Mouse (Mus musculus) Patski (cell line): ENCODE measurements at regions not wholly inside any gene's neighbourhood (a gene's known extent, or its start where the extent isn't known, plus 50 kb on each side); places are given as distances from the start of the nearest gene placed in this dataset.

Experiments
- ATAC-seq: fragments of 100-300 bp; one replicate; pipeline ENCODE4 v1.8.0; 2021
- CTCF ChIA-PET: fragments of 350-600 bp; sonication (Branson Sonifier 250); formaldehyde crosslinking; loops from one replicate; lab custom pipeline; 2022; ENCODE audit warnings: inconsistent platforms; lab: Charles Lee
- POLR2A ChIA-PET: fragments of 350-600 bp; sonication (Branson Sonifier 250); formaldehyde crosslinking; loops from one replicate; lab custom pipeline; 2022; ENCODE audit warnings: antibody characterized with exemption, inconsistent platforms; lab: Charles Lee
- DNase-seq: peaks from one replicate; pipeline ENCODE4 v3.0.0-alpha.2; 2011; ENCODE audit warnings: low read depth, low spot score
- H3K27me3 ChIP-seq: fragments of 371-371 bp; one replicate; pipeline ENCODE4 v1.5.1; 2021
- CTCF ChIP-seq: fragments of 100-300 bp; IDR thresholded peaks from one replicate; pipeline ENCODE4 v1.5.1; 2021
- in situ Hi-C: fragments of 300-500 bp; cut with MboI; formaldehyde crosslinking; loops from 3 replicates; pipeline ENCODE4 v1.11.1; 2018; ENCODE audit warnings: low pct_unique_long_range_greater_than_20kb, mixed read lengths

GRCm38 (mm10) chr3:147795116-147795515 lies 942.9 kb downstream of the Ttll7 start:
- DNase-seq (no peak), ATAC-seq (no peak)
- CTCF ChIA-PET, result interaction anchor here (0.8 to 2.1 kb wide), 2 partner anchors 7 to 9 kb away, joined by 3 to 5 read pairs; no protein-coding TSS in a partner anchor
- in situ Hi-C loops, result no loop called here
- no peaks in the 10 kb centered on the region for H3K27me3 ChIP-seq
- no peak for TF ChIP-seq CTCF
- POLR2A ChIA-PET, result no interaction called here

GRCm38 (mm10) chr3:147786555-147786954 lies 934.4 kb downstream of the Ttll7 start:
- ChIA-PET POLR2A (no interaction called here), CTCF (interaction anchor here (0.6 to 1.7 kb wide), 3 partner anchors 8 to 121 kb away, joined by 3 to 4 read pairs (median 3); no protein-coding TSS in a partner anchor)
- no peaks in the 10 kb centered on the region for H3K27me3 ChIP-seq
- ATAC-seq (no peak), DNase-seq (no peak)
- no peak for TF ChIP-seq CTCF
- in situ Hi-C loops, result no loop called here

- POLR2A ChIA-PET, result interaction anchor here (0.6 kb wide), 1 partner anchor 451 kb away, joined by 3 read pairs; no protein-coding TSS in a partner anchor
- no peak for DNase-seq
- CTCF ChIA-PET, result no interaction called here
- no peak for TF ChIP-seq CTCF
- in situ Hi-C loops, result no loop called here
- ATAC-seq, result peak; percentile 13
- H3K27me3 ChIP-seq, result no peaks in the 10 kb centered on the region
Measured at GRCm38 (mm10) chr3:147750842-147751191, 898.6 kb downstream of the Ttll7 start.

- H3K27me3 ChIP-seq, result no peaks in the 10 kb centered on the region
- TF ChIP-seq CTCF, result no peak
- ATAC-seq (peak; percentile 97), DNase-seq (peak; percentile 99)
- ChIA-PET POLR2A (interaction anchor here (0.6 kb wide), 2 partner anchors 451 to 552 kb away, joined by 3 read pairs; no protein-coding TSS in a partner anchor), CTCF (interaction anchor here (1.2 kb wide), 1 partner anchor 98 kb away, joined by 3 read pairs; no protein-coding TSS in a partner anchor)
- in situ Hi-C loops, result loop anchor here (10.0 kb wide), 1 partner anchor 1235 kb away; no protein-coding TSS in a partner anchor
Measured at GRCm38 (mm10) chr3:147749939-147750841, 898.0 kb downstream of the Ttll7 start.

- in situ Hi-C loops, result loop anchor here (10.0 kb wide), 1 partner anchor 1235 kb away; no protein-coding TSS in a partner anchor
- H3K27me3 ChIP-seq, result no peaks in the 10 kb centered on the region
- POLR2A ChIA-PET, result interaction anchor here (0.6 kb wide), 1 partner anchor 551 kb away, joined by 3 read pairs; no protein-coding TSS in a partner anchor
- TF ChIP-seq CTCF, result no peak
- DNase-seq, result no peak
- CTCF ChIA-PET, result interaction anchor here (1.2 kb wide), 1 partner anchor 98 kb away, joined by 3 read pairs; no protein-coding TSS in a partner anchor
- ATAC-seq, result no peak
Measured at GRCm38 (mm10) chr3:147749442-147749841, 897.3 kb downstream of the Ttll7 start.

GRCm38 (mm10) chr3:147736673-147737439 lies 884.7 kb downstream of the Ttll7 start:
- ATAC-seq (no peak), DNase-seq (no peak)
- POLR2A ChIA-PET, result no interaction called here
- peak; percentile 54 for TF ChIP-seq CTCF
- no peaks in the 10 kb centered on the region for H3K27me3 ChIP-seq
- CTCF ChIA-PET, result interaction anchor here (1.3 kb wide), 2 partner anchors 8 to 32 kb away, joined by 3 read pairs; no protein-coding TSS in a partner anchor
- in situ Hi-C loops, result no loop called here

GRCm38 (mm10) chr3:147716391-147716790 lies 864.2 kb downstream of the Ttll7 start:
- no peaks in the 10 kb centered on the region for H3K27me3 ChIP-seq
- DNase-seq (no peak), ATAC-seq (no peak)
- CTCF ChIA-PET, result no interaction called here
- TF ChIP-seq CTCF, result no peak
- POLR2A ChIA-PET, result interaction anchor here (1.0 kb wide), 1 partner anchor 11 kb away, joined by 3 read pairs; no protein-coding TSS in a partner anchor
- in situ Hi-C loops, result no loop called here

- no peak for DNase-seq
- no peak for ATAC-seq
- no peaks in the 10 kb centered on the region for H3K27me3 ChIP-seq
- CTCF ChIA-PET, result interaction anchor here (0.8 to 1.0 kb wide), 2 partner anchors 13 to 15 kb away, joined by 3 read pairs; no protein-coding TSS in a partner anchor
- TF ChIP-seq CTCF, result no peak
- in situ Hi-C loops, result no loop called here
- POLR2A ChIA-PET, result no interaction called here
Measured at GRCm38 (mm10) chr3:147707401-147707801, 855.2 kb downstream of the Ttll7 start.

- in situ Hi-C loops, result no loop called here
- ChIA-PET POLR2A (interaction anchor here (0.6 kb wide), 1 partner anchor 169 kb away, joined by 3 read pairs; no protein-coding TSS in a partner anchor), CTCF (interaction anchor here (1.1 kb wide), 1 partner anchor 13 kb away, joined by 4 read pairs; no protein-coding TSS in a partner anchor)
- TF ChIP-seq CTCF, result no peak
- DNase-seq (no peak), ATAC-seq (peak; percentile 95)
- H3K27me3 ChIP-seq, result no peaks in the 10 kb centered on the region
Measured at GRCm38 (mm10) chr3:147683730-147684129, 831.6 kb downstream of the Ttll7 start.

- no peak for TF ChIP-seq CTCF
- in situ Hi-C loops, result no loop called here
- CTCF ChIA-PET, result no interaction called here
- no peaks in the 10 kb centered on the region for H3K27me3 ChIP-seq
- POLR2A ChIA-PET, result no interaction called here
- ATAC-seq (no peak), DNase-seq (no peak)
Measured at GRCm38 (mm10) chr3:147680299-147680698, 828.1 kb downstream of the Ttll7 start.
